Mouse (Mus musculus) cerebellum, postnatal 36 days (tissue): ENCODE measurements around the gene Shpk.

ENCODE experiments used
- DNase-seq, 2 experiments: peaks; one replicate each; pipeline ENCODE4 v3.0.0; 2021 to 2022; ENCODE audit warnings: mixed read lengths in 2 of 2

Shpk gene

DNA sequence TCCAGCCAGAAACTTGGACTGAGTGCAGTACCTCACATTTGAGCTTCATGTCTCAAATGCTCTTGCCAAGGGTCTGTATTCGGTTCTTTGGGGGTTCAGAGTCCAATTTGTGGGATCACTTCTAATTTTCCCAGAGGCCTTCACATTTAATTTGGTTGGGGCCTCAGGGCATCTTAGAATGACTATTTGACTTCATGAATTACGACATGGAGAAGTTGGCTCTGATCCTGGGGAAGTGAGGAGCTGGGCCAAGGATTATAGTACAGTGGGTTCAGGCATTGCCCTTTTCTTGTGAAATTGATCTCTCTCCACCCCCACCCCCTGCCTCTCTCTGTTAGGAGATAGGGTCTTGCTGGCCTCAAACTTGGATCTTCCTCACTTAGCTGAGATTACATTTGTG lies 1.8 kb downstream of the Shpk start:
- DNase-seq = no peak

DNA sequence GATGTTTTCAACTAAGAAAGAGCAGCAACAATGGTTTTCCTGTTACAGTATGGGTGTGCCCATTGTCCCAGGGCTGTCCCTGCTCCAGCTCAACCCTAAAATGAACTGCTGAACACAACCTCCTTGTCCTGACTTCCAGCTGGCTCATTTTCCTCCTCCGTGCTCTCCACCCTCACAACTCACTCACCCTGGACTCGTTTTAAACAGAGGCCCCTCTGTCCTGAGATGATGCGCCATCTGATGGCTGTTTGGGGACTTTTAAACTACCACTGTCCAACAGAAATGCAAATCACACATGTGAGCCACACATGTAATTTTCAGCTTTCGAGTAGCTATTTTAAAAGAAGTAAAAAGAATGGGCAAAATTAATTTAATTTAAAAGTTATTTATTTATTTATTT lies 2.3 kb downstream of the Shpk start:
- DNase-seq = no peak

GRCm38 (mm10) chr11:73203895-73204294 lies 4.6 kb downstream of the Shpk start:
- no peak for DNase-seq

GRCm38 (mm10) chr11:73205194-73205593 lies 5.9 kb downstream of the Shpk start:
- no peak for DNase-seq

DNA sequence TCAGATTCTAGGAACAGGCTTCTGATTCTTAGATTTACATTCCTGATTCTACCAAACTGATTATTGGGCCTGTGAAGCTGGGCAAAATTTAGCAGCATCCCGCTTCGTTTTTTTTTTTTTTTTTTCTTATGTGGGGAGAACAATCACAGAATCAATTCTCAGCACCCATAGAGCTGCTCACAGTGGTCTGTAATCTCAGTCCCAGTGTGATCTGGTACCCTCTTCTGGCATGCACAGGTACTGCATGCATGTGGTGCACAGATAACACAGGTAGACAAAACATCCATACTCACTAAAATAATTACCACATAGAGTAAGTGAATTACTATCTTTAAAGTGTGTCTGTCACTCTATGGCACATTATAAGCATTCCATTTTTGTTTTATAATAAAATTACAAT lies 8.4 kb downstream of the Shpk start:
- no peak for DNase-seq

DNA sequence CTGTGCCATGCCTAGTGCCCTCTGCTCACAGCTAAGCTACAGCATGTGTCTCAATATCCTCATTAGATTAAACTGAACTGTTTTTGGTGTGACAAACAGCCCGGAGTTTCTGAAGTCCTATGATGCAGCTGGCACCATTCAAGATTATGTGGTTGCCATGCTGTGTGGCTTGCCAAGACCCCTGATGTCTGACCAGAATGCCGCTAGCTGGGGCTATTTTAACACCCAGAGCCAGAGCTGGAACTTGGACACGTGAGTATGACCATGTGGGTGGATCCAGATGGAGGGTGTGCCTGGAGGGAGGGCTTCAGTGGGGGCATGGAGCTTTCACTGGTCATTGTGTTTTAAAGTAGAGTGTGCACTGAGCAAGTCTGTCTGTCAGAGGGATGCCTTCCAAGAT lies 14.7 kb downstream of the Shpk start:
- DNase-seq = no peak

- no peak for DNase-seq
These were observed 20.4 kb downstream of the Shpk start for GRCm38 (mm10) chr11:73219671-73220070.

GRCm38 (mm10) chr11:73220651-73221050 lies 21.4 kb downstream of the Shpk start:
- no peak for DNase-seq

DNA sequence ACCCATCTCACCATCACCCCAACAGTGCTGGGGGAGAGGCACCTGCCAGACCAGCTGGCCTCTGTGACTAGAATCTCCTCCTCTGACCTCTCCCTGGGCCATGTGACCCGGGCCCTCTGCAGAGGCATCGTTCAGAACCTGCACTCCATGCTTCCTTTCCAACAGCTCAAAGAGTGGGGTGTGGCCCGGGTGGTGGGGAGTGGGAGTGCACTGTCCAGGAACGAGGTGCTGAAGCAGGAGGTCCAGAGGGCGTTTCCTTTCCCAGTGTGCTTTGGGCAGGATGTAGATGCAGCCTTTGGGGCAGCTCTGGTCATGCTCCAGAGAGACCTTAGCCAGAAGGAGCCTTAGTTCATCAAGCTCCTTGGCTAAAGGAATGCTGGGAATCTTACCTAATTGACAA lies 23.6 kb downstream of the Shpk start:
- no peak for DNase-seq

- DNase-seq = no peak
These were observed 24.7 kb downstream of the Shpk start for GRCm38 (mm10) chr11:73223966-73224365.

DNA sequence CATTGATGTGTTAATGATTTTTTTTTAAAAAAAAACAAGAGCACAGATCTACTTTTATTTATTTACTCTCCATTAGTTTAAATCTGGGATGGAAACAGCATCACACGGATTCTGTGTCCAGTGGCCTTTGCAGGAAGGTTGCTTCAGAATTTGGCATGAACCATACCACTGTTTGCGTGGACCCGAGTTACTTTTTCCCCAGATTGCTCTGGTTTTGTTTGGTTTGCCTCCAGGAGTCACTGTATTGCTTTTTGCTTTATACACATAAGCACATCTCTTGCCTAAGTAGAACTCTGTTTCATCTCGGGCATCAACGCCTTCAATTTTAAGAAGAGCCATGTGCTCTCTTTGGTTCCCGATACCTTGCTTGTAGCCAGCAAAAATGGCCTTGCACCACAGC lies 26.6 kb downstream of the Shpk start:
- DNase-seq = no peak

GRCm38 (mm10) chr11:73228881-73229280 lies 29.6 kb downstream of the Shpk start:
- DNase-seq = no peak

- no peak for DNase-seq
These were observed 30.8 kb downstream of the Shpk start for GRCm38 (mm10) chr11:73230081-73230480.

DNA sequence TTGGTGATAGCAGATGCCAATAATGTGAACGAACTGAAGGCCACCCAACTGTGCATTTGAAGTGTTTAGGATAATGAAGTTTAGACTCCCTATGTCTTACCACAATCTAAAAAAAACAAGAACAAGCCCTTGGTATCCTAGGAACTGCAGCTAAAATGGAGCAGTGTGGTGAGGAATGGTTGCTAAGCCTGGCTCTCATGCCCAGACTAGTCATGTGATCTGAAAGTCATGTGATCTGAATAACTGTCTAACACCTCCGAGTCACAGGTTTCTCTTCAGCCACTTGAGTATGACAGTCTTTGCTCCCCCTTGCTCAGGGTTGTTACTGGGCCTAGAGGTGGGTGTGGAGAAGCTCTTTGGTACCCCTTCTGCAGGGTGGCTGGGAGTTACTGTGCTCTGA lies 33.3 kb downstream of the Shpk start:
- no peak for DNase-seq

DNA sequence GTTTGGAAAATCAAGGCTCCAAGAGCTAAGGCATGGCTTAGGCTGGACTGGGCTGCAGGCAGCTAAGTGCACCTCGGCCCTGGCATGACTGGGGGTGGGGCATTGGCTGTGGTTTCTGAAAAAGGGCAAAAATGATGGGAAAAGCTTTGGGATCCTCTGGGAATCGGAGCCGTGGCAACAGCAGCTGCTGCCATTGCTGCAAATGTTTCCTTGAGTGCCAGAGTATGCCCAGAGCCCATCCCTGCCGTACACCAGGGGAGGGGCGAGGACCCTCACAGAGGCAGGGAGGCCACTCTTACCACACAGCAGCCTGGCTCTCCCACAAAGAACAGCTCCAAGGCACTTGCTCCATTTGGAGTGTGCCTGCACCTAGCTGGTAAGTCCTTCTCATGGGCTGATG lies 34.7 kb downstream of the Shpk start, which contains the start of gene Trpv1:
Trpv1 (plus strand) TSS at position 301 of the 400 bp plus-strand sequence.
- DNase-seq = no peak

DNA sequence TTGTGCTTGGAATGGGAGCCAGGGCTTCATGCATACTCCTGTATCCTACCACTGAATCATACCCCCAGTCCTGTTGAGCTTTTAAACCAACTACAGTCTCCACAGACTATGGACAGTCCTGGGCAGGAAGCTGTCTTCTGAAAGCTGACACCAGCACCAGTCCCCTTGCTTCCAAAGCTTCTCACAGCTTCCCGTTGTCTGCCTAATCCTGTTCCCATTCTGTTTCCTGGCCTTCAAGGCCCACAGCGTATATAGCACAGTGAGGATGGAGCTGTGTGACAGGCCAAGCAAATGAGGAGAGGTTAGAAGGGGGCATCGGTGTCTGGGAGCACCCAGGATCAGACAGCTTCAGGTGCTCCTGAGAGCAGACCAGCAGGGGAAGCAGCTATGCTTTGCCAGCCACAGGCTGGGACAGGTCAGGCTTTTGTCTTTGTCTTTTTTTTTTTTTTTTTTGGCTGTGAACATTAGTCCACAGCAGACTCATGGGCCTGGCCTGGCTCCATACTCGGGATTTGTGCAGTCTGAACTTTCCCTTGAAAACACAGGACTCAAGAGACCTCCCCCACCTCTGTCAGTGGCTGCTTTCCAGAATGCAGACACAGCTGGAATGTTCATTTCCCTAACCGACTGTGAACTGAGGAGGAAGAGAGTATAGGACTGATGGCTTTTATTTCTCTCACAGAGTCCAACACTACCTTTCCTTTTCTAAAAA lies 36.9 kb downstream of the Shpk start:
- no peak for DNase-seq

GRCm38 (mm10) chr11:73236731-73237130 lies 37.5 kb downstream of the Shpk start:
- DNase-seq = no peak

GRCm38 (mm10) chr11:73242199-73242598 lies 42.9 kb downstream of the Shpk start:
- no peak for DNase-seq

DNA sequence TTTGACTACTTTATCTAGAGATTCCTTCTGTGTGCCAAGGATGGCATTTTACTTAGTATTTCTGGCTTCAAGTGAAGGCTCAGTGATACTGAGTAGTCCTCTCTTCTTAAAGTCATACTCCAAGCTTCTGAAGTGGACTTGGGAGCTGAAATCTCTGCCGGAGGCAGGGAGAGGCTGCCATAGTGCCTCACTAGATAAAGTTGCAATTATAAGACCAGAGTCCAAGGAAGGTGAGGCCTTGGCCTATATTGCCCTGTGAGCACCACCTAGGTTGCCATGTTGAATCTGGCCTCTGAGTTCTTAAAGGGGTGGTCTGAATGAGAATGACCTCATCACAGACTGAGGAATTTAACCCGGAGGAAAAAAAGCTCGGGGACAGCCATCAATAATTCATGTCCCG lies 43.5 kb downstream of the Shpk start:
- DNase-seq = no peak

- no peak for DNase-seq
These were observed 58.2 kb downstream of the Shpk start for GRCm38 (mm10) chr11:73257362-73257945.

DNA sequence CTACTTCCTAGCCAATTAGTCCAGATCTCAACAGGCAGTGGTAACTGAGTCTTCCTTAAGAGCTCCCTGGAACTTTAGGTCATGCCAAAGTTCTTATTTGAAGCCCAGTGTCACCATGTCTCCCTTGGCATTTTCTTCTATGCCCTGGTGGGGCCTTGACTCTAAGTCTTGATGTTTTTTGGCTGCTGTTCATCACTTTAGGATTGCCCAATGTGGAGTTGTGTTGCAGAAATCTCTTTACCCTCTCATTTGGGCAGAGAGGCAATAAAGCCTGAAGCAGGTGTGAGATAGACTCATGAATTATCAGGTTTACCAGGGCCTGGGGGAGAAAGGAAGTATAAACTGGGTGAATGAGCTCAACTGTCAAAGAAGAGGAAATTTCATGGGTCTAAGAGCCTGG lies 59.4 kb downstream of the Shpk start:
- DNase-seq = no peak

- DNase-seq = no peak
These were observed 61.2 kb downstream of the Shpk start for GRCm38 (mm10) chr11:73260457-73260856.

GRCm38 (mm10) chr11:73261385-73261784 lies 62.1 kb downstream of the Shpk start:
- DNase-seq = no peak

- no peak for DNase-seq
These were observed 68.0 kb downstream of the Shpk start, which contains the start of gene Trpv3 for GRCm38 (mm10) chr11:73267267-73267666. TSS of gene Trpv3 (plus strand) at chr11:73267388.
